Mouse (Mus musculus): Measurements from ENCODE around the gene Olfr803.

The Olfr803 gene

GRCm38 (mm10) chr10:129694186-129694585 is at the start of gene Olfr803:
Gene Olfr803, minus strand, starts transcription at chr10:129694286.
- no peak for DNase-seq (ENCODE audit: low read depth, low spot score)

- DNase-seq (ENCODE audit: low read depth, low spot score), result no peak
Observed at GRCm38 (mm10) chr10:129741821-129742220, 47.7 kb upstream of the Olfr803 start, which contains the start of gene Olfr806. Gene Olfr806, minus strand, starts transcription at chr10:129741921.

- DNase-seq (ENCODE audit: low read depth, low spot score), result no peak
Observed at GRCm38 (mm10) chr10:129729275-129729674, 35.2 kb upstream of the Olfr803 start, which contains the start of gene Olfr805. Gene Olfr805, minus strand, starts transcription at chr10:129729375.

GRCm38 (mm10) chr10:129702910-129703309 is 8.8 kb upstream of the Olfr803 start, which contains the start of gene Olfr804:
Gene Olfr804, plus strand, starts transcription at chr10:129703210.
- DNase-seq (ENCODE audit: low read depth, low spot score), result no peak

GRCm38 (mm10) chr10:129688069-129688468 is 6.0 kb downstream of the Olfr803 start, which contains the start of gene Olfr802:
Gene Olfr802, minus strand, starts transcription at chr10:129688169.
- DNase-seq (ENCODE audit: low read depth, low spot score), result no peak

GRCm38 (mm10) chr10:129673765-129674164 is 20.3 kb downstream of the Olfr803 start, which contains the start of gene Olfr801:
Gene Olfr801, minus strand, starts transcription at chr10:129673865.
- no peak for DNase-seq (ENCODE audit: low read depth, low spot score)

GRCm38 (mm10) chr10:129657394-129657793 is 36.7 kb downstream of the Olfr803 start, which contains the start of gene Olfr800:
Gene Olfr800, plus strand, starts transcription at chr10:129657694.
- DNase-seq (ENCODE audit: low read depth, low spot score), result no peak

- DNase-seq (ENCODE audit: low read depth, low spot score), result no peak
Observed at GRCm38 (mm10) chr10:129651763-129652162, 42.3 kb downstream of the Olfr803 start.
